Mouse (Mus musculus) midbrain, embryonic 16.5 days (tissue): ENCODE measurements around the gene Camk2b. TPM values are rescaled to one million over a fixed set of nuclear protein-coding genes. Genes with fewer than 3 reads are reported as not detected.
A peak's percentile ranks its signal among the peaks of the same experiment; 100 is the strongest.

Experiments used
- ATAC-seq: fragments of 200-750 bp; cut with Nextera tagmentation; 2 replicates; pipeline ENCODE4 v1.8.0; 2017; ENCODE audit warnings: moderate TSS enrichment
- H3K27ac ChIP-seq: fragments of 300-500 bp; sonication (generic); 2 replicates; pipeline ENCODE4 v1.5.1; 2014; ENCODE audit warnings: mild to moderate bottlenecking, low read length, mixed read lengths
- H3K27me3 ChIP-seq: fragments of 300-500 bp; sonication (generic); 2 replicates; pipeline ENCODE4 v1.6.1; 2014; ENCODE audit warnings: low read depth, low read length, mixed read lengths; ENCODE audit not compliant: control insufficient read depth, insufficient read depth
- H3K36me3 ChIP-seq: fragments of 300-500 bp; sonication (generic); 2 replicates; pipeline ENCODE4 v1.6.1; 2014; ENCODE audit warnings: mild to moderate bottlenecking, low read length, moderate library complexity, mixed read lengths; ENCODE audit not compliant: control insufficient read depth, insufficient read depth
- H3K4me1 ChIP-seq: fragments of 300-500 bp; sonication (generic); 2 replicates; pipeline ENCODE4 v1.6.1; 2014; ENCODE audit warnings: mild to moderate bottlenecking, low read length, mixed read lengths; ENCODE audit not compliant: control insufficient read depth, insufficient read depth
- H3K4me2 ChIP-seq: fragments of 300-500 bp; sonication (generic); 2 replicates; pipeline ENCODE4 v1.6.1; 2014; ENCODE audit warnings: mild to moderate bottlenecking, low read length, mixed read lengths
- H3K4me3 ChIP-seq: fragments of 300-500 bp; sonication (generic); 2 replicates; pipeline ENCODE4 v1.5.1; 2014; ENCODE audit warnings: low read depth, mild to moderate bottlenecking, low read length, moderate library complexity, mixed read lengths
- H3K9ac ChIP-seq: fragments of 300-500 bp; sonication (generic); 2 replicates; pipeline ENCODE4 v1.6.1; 2014; ENCODE audit warnings: low read depth, low read length, mixed read lengths
- H3K9me3 ChIP-seq: fragments of 300-500 bp; sonication (generic); replicated peaks from 2 replicates; pipeline ENCODE4 v1.6.1; 2014; ENCODE audit warnings: mild to moderate bottlenecking, low read length, mixed read lengths; ENCODE audit not compliant: control insufficient read depth, poor library complexity, severe bottlenecking
- WGBS: fragments of 180-500 bp; shearing (Covaris S2); extraction: QIAGEN DNeasy Blood & Tissue Kit; methylation state at CpG from one replicate; pipeline ENCODE4 v1.1.7; 2014; 5-methylcytosine and 5-hydroxymethylcytosine counted together
- polyA plus RNA-seq: library from polyadenylated mRNA; unstranded; fragments of >200 nt; fragmentation: Nextera tagmentation; extraction: Ambion mirVana; gene quantifications from 2 replicates; pipeline ENCODE4 v1.2.1, GENCODE M21; 2015

Gene Camk2b
- polyA plus RNA-seq, 1 experiment from 2014 or later, result 163 TPM

- Histone ChIP-seq H3K4me1 (no peaks in the 10 kb centered on the region), H3K4me3 (no peak overlapping the region), H3K36me3 (peaks cover 15% of the 10 kb centered on the region), H3K9ac (0 out of 2 replicates have a peak overlapping the region, but pooled peaks have one; percentile 4), H3K27ac (no peak overlapping the region), H3K27me3 (no peaks in the 10 kb centered on the region), H3K9me3 (no peaks in the 10 kb centered on the region), H3K4me2 (no peak overlapping the region)
- WGBS, result 83% methylated on average over 16 of the region's 16 CpGs
- no peak for ATAC-seq
Observed at GRCm38 (mm10) chr11:5989954-5990593, 76.1 kb downstream of the Camk2b start.

- Histone ChIP-seq H3K9ac (no peak overlapping the region), H3K9me3 (no peaks in the 10 kb centered on the region), H3K27me3 (no peaks in the 10 kb centered on the region), H3K4me2 (no peak overlapping the region), H3K4me3 (no peak overlapping the region), H3K36me3 (peaks cover 14% of the 10 kb centered on the region), H3K4me1 (no peaks in the 10 kb centered on the region), H3K27ac (no peak overlapping the region)
- 82% methylated on average over 10 of the region's 10 CpGs for WGBS
- ATAC-seq, result no peak
Observed at GRCm38 (mm10) chr11:5988126-5988525, 78.0 kb downstream of the Camk2b start.

GRCm38 (mm10) chr11:5983629-5984028 lies 82.5 kb downstream of the Camk2b start:
- Histone ChIP-seq H3K4me1 (no peaks in the 10 kb centered on the region), H3K9ac (no peak overlapping the region), H3K27ac (no peak overlapping the region), H3K4me2 (no peak overlapping the region), H3K27me3 (no peaks in the 10 kb centered on the region), H3K4me3 (no peak overlapping the region), H3K9me3 (no peaks in the 10 kb centered on the region), H3K36me3 (peaks cover 8% of the 10 kb centered on the region)
- ATAC-seq, result no peak
- WGBS, result 96% methylated on average over 5 of the region's 5 CpGs

- Histone ChIP-seq H3K9ac (no peak overlapping the region), H3K4me1 (no peaks in the 10 kb centered on the region), H3K4me3 (no peak overlapping the region), H3K27ac (no peak overlapping the region), H3K36me3 (0 out of 2 replicates have a peak, but pooled peaks cover 6% of the 10 kb centered on the region), H3K9me3 (no peaks in the 10 kb centered on the region), H3K27me3 (no peaks in the 10 kb centered on the region), H3K4me2 (no peak overlapping the region)
- ATAC-seq, result no peak
- 87% methylated on average over 7 of the region's 7 CpGs for WGBS
Observed at GRCm38 (mm10) chr11:5981323-5981722, 84.8 kb downstream of the Camk2b start.

GRCm38 (mm10) chr11:5980561-5980960 lies 85.6 kb downstream of the Camk2b start:
- Histone ChIP-seq H3K9ac (no peak overlapping the region), H3K27me3 (no peaks in the 10 kb centered on the region), H3K27ac (no peak overlapping the region), H3K4me1 (no peaks in the 10 kb centered on the region), H3K4me3 (no peak overlapping the region), H3K4me2 (no peak overlapping the region), H3K36me3 (0 out of 2 replicates have a peak, but pooled peaks cover 4% of the 10 kb centered on the region), H3K9me3 (no peaks in the 10 kb centered on the region)
- WGBS, result 74% methylated on average over 8 of the region's 8 CpGs
- ATAC-seq, result no peak

GRCm38 (mm10) chr11:5980108-5980507 lies 86.1 kb downstream of the Camk2b start:
- Histone ChIP-seq H3K4me3 (no peak overlapping the region), H3K9ac (no peak overlapping the region), H3K4me1 (no peaks in the 10 kb centered on the region), H3K27me3 (no peaks in the 10 kb centered on the region), H3K36me3 (0 out of 2 replicates have a peak, but pooled peaks cover 4% of the 10 kb centered on the region), H3K4me2 (no peak overlapping the region), H3K9me3 (no peaks in the 10 kb centered on the region), H3K27ac (no peak overlapping the region)
- no peak for ATAC-seq
- WGBS, result 89% methylated on average over 2 of the region's 2 CpGs

- ATAC-seq, result no peak
- Histone ChIP-seq H3K4me3 (no peak overlapping the region), H3K4me2 (no peak overlapping the region), H3K27me3 (no peaks in the 10 kb centered on the region), H3K9me3 (no peaks in the 10 kb centered on the region), H3K4me1 (no peaks in the 10 kb centered on the region), H3K9ac (no peak overlapping the region), H3K27ac (no peak overlapping the region), H3K36me3 (0 out of 2 replicates have a peak, but pooled peaks cover 7% of the 10 kb centered on the region)
- 83% methylated on average over 7 of the region's 7 CpGs for WGBS
Observed at GRCm38 (mm10) chr11:5979088-5979487, 87.1 kb downstream of the Camk2b start.

GRCm38 (mm10) chr11:5976106-5976505 lies 90.1 kb downstream of the Camk2b start:
- 37% methylated on average over 9 of the region's 9 CpGs for WGBS
- H3K27me3 ChIP-seq, result no peaks in the 10 kb centered on the region
- H3K36me3 ChIP-seq, result peaks cover 16% of the 10 kb centered on the region; the same call in 1 of the 2 replicates
- no peaks in the 10 kb centered on the region for H3K9me3 ChIP-seq
- no peaks in the 10 kb centered on the region for H3K4me1 ChIP-seq
- no peak for ATAC-seq
- H3K9ac ChIP-seq, result no peak overlapping the region
- no peak overlapping the region for H3K27ac ChIP-seq
- H3K4me3 ChIP-seq, result no peak overlapping the region
- no peak overlapping the region for H3K4me2 ChIP-seq

- Histone ChIP-seq H3K4me1 (no peaks in the 10 kb centered on the region), H3K9ac (no peak overlapping the region), H3K4me2 (no peak overlapping the region), H3K27me3 (no peaks in the 10 kb centered on the region), H3K36me3 (peaks cover 17% of the 10 kb centered on the region; the same call in 1 of the 2 replicates), H3K27ac (no peak overlapping the region), H3K9me3 (no peaks in the 10 kb centered on the region), H3K4me3 (no peak overlapping the region)
- 53% methylated on average over 2 of the region's 2 CpGs for WGBS
- ATAC-seq, result no peak
Observed at GRCm38 (mm10) chr11:5975068-5975467, 91.1 kb downstream of the Camk2b start.
